Mouse (Mus musculus) kidney, postnatal 4 days (tissue): ENCODE results near the gene Atg16l1.

ENCODE experiments used
- DNase-seq, 2 experiments: peaks; one replicate each; pipeline ENCODE4 v3.0.0; 2021; ENCODE audit warnings: mixed read lengths in 2 of 2

The Atg16l1 gene

DNA sequence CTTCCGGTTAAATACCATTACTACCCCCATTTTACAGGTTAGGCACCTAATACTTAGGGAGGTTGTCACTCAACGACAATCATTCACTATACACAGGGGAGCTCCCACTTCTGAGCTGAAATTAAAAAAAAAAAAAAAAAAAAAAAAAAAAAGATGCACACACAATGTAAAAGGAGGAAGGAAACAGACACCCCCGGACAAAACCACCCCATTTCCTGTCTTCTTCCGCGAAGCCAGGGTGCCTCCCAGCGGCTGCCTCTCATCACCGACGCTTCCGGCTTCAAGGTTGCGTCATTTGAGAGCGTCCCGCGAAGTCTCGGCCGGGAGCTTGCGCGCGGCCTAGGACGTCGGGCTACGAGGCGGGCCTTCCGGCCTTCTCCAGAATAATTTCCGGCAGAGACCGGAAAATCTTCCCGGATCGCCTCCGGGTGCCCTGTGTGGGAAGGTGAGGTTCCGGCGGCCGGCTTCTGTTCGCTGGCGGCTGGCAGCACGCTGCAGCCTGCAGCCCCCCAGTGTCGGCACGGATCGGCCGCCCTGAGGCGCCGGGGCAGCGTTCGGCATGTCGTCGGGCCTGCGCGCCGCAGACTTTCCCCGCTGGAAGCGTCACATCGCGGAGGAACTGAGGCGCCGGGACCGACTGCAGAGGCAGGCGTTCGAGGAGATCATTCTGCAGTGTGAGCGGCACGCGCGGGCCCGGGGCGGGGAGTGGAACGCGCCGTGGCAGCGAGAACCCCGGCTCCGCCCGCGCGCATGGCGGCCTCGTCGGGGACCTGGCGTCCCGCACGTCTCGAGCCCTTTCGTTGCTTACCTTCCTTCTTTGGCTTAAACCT lies at the start of gene Atg16l1:
TSS of gene Atg16l1 (plus strand) at position 230 of the 830 bp plus-strand sequence.
- DNase-seq, result peak; percentile 94 to 96

DNA sequence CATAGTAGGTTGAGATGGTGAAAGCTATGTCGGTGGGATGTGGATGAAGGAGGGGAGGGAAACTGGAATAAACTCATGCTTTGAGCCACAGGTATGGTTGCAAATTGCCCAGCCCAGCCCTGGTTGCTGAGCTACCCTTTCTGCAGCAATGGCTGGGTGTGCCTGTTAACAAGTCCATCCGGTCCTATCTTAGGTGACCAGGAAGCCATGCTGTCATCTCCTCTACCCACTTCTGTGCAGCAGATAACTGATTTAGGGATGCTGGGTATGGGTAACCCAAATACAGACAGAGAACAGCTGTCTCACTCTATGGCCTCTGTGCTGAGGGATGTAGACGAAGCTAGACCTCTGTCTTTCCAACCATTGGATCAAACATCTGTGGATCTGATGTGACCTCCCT lies 49.3 kb upstream of the Atg16l1 start:
- DNase-seq, result no peak

DNA sequence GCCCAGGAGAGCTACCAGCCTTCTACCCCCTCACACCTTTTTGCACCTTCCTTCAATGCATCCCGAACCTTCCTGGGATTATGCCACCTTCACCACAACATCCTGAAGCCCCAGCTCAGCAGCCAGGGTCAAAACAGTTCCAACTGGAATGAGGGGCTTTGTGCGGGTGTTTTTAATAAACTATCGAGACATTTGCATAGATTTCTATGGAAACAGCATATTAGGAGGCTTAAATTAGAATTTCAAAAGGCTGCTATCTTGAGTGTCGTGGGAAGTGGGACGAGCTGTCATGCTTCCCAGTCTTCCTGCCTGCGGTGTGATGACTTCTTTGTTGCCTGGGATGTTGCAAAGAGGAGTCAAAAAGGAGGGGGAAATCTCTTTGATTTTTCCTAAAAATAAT lies 46.6 kb upstream of the Atg16l1 start:
- DNase-seq, result no peak

DNA sequence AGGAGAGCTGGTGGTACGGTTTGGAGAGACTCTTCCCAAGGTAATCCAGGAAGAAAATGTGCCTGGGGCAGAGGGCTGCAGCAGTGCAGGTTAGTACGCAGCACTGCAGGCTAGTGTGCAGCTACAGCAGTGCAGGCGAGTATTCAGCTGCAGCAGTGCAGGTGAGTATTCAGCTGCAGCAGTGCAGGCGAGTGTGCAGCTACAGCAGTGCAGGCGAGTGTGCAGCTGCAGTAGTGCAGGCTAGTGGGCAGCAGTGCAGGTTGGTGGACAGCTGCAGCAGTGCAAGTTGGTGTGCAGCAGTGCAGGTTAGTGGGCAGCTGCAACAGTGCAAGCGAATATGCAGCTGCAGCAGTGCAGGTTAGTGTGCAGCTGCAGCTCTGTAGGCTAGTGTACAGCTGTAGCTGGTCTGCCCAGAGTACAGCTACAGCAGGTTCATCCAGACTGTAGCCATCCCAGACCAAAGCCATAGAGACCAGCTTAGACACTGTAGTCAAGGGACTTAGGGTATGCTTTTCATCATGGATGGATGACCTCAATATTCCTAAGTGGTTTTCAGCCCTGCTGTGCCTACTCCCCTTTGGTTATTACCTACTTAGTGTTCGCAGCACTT lies 45.9 kb upstream of the Atg16l1 start:
- no peak for DNase-seq

DNA sequence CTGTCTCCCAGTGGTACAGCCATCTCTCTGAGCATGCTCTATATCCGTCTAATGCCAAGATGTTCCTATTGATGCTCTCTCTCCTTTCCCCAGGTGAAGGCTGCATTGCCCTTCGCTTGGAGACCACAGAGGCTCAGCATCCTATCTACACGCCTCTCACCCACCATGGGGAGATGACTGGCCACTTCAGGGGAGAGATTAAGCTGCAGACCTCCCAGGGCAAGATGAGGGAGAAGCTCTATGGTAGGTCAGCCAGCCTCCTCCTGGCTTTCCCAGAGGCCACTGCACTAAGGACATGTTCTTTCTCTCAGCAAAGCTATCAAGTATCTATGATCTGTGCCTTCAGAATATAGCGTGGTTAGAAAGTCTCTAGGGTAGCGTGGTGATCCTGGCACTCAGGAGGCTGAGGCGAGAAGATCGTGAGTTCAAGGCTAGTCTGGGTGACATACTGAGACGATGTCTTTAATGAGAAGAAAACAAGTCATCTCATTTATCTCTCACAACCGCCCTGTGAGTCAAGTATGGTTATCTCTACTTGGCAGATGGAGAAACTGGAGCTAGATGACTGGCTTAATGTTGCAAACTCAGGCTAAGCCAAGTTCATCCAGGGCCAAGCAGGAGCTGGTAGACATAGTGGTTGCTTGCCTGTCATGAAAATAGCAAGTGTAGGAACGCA lies 43.6 kb upstream of the Atg16l1 start:
- DNase-seq, result no peak

DNA sequence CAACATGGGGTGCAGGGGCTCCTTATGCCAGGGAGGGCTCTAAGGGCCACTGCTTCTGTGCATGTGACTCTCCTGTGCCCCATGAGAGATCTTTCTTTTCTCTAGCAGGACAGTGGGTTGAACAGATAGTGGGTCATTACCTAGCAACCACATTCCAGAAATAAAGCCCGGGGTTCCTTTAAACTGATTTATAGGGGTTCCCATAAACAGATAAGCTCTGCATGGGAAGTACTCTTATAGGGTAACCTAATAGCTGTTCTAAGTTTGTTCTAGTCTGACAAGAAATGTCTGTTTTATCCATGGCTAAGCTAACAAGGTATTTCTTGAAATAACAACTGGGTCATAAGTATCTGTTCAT lies 43.1 kb upstream of the Atg16l1 start:
- DNase-seq, result no peak

DNA sequence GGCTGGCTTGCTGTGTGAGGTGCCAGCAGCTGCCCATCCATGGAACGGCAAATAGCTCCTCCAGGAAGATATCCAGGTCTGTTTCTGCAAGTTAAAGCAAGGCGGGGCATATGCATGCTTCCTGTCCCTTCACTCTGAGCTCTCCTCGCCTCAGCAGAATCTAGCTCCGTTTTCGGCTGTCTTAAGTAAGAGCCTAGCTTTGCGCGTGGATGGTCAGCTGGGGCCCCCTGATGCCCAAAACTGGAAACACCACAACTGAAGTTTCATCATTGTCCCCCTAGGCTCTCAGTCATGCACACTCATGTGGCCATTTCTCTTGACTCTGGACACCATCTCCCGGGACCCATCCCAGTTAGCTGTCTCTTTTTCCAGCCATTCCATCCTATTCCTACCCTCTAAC lies 34.3 kb upstream of the Atg16l1 start:
- peak; percentile 66 to 74 for DNase-seq

DNA sequence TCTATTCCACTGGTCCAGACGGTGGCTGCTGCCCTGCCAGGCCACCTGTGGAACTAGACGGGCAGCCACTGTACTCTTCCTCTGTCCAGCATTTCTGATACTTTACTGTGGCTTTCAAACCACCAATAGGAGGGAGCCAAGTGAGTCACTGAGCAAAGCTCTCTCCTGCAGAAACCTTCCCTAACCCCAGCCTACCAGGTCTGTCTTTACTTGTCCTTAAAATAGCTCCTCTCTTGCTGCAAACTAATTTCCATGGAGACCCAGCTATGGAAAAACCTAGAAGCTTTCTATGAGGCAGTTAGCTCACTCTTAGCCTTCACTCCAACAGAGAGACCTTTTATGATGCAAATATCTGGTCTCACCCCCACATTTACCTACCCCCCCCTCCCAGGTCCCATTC lies 33.6 kb upstream of the Atg16l1 start:
- no peak for DNase-seq

DNA sequence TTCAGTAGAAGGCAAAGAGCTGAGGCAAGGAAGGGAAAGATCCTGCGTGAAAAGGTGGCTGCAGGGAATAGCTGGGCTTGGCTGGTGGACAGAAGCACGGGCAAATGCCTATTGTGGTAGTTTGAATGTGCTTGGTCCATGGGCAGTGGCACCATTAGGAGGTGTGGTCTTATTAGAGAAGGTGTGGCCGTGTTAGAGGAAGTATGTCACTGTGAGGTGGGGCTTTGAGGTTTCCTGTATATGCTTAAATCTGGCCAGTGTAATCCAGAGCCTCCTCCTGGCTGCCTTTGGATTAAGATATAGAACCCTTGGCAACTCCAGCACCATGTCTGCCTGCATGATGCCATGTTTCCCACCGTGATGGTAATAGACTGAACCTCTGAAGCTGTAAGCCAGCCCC lies 32.3 kb upstream of the Atg16l1 start:
- no peak for DNase-seq

DNA sequence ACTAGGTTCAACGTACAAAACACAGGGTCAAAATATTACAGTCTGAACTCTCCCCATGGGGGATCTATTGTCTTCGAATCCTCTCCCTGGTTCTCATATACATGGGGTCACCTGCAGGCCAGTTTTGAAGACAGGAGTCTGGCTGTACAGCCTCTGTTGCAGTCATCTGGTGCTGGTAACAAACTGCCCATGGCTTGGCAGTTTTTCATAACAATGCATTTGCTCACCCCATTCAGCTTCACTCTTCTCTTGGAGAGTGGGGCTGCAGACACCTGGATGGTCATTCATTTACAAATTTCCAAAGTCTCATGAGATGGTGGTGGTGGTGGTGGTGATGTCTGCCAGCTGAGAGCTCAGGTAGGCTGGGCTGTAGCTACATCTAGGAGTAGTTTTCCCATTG lies 26.6 kb upstream of the Atg16l1 start:
- DNase-seq, result no peak

DNA sequence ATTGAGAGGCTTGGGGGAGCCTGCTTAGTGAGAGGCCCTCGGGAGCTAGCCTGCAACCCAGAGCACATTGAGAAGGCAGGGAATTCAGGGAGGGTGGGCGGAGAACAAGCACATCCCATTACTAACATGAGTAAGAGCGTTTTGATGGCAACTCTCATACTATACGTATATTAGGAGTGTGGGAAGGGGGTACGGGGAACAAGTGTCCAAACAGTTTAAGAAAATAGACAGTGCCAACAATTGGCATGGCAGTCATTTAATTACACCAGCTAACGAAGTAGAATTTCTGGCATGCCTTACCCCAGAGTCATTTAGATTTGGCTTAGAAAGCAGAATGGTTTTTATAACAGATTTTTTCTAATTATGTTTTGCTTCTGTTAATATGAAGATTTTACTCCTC lies 25.8 kb upstream of the Atg16l1 start:
- no peak for DNase-seq

DNA sequence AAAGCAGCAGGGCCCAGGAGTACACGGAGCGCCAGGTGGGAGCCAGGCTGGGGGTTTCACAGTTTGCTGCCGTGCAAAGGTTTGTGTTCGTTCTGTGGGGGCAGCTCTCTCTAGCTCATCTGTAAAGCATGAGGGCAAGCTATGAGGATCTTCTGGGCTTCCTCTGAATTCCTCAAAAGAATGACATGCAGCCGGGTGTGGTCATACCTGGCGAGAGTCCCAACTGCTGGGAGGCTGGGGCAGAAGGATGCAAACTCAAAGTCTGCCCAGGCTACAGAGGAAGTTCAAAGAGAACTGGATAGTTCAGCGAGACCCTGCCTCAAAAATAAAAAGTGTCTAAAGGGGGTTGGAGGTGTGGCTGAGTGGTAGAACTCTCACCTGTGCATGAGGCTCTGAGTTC lies 25.4 kb upstream of the Atg16l1 start:
- no peak for DNase-seq

DNA sequence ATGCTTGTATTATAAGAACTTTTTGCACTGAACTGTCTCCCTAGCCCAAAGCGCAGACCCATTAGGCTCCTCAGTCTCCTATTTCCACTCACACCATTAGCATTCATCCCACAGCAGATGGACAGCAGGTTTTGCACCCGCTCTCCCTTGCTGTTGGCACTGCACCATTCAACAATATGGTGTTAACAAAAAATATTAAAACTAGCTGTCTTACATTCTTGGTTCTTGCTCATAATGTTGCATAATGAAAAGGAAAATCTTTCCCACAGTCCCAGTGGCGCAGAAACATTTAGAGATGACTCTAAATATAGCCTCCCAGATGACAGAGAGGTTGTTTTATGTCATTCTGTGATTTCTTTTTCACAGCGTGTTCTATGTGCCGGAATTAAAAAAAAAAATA lies 22.5 kb upstream of the Atg16l1 start:
- no peak for DNase-seq

DNA sequence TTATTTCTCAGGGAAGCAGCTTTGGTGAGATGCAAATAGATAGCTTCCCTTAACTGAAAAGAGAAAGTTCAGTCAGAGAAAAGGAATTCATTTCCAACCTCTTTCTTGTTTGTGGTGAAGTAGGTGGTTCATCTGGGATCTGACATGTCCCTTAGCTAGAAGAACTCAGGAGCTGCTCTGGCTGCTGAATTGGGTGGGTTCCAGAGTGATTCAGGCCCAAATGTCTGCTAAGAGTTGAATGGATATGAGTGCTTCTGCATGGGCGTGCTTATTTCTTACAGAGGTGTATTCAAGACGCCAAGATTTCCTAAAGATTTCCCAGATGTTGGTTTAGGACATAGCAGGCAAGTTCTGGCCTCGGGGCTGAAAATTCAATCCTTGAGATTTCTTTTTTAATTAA lies 21.5 kb upstream of the Atg16l1 start:
- no peak for DNase-seq

DNA sequence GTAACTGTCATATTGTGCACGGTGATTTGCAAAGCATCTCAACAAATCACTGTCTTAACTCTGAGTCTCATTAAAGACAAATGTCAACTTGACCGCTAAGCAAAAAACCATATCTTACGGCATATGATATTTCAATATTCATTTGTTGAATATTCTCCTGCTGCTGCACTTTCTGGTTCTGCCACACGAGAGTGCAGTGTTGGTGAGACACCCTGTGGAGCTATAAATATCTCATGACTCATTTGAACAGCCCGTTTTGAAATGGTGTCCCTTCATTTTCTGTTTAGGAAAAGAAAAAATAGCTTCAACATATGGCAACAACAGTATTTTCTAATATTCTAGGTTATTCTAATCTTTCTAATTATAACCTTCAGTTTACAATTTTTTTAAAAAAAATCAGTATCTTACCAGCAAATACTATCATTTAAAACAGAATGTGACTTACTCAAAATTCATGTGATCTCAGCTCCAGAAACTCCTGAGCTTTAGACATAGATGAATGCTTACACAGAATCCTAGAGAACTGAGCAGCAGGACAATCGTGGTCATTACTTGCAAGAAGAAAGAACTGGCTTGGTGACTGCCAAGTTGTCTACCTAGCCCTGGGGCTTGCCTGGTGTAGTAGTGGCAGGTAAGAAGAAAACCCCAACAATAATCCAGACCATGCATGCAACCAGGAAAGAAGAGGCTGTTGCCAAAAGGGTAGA lies 14.9 kb upstream of the Atg16l1 start:
- DNase-seq, result no peak

DNA sequence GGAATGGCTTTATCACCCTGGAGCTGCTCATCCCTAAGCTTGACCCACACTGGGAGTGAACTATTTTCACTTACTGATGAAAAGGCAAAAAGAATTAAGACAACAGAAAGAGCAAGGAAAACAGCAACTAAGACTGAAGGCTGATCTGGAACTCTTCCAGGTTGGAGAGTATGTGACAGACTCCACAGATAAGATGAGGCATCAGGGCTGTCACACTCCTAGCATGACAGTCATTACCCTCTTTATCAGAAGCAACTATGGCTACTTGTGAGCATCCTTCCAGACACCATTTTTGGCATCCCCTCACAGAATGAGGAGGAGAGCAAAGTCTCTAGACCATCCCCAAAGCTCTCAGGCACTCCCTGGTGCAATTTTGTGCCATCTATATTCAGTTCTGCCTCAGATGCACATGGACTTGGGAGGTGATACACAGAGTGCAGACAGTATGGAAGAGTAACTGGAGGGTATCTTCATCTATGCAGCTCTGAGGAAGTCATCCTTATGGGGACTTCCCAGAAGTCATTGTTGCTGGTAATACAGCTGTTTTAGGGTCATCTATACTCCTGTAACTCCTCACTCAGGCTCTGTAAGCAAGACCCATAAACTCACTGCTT lies 6.2 kb upstream of the Atg16l1 start:
- no peak for DNase-seq

DNA sequence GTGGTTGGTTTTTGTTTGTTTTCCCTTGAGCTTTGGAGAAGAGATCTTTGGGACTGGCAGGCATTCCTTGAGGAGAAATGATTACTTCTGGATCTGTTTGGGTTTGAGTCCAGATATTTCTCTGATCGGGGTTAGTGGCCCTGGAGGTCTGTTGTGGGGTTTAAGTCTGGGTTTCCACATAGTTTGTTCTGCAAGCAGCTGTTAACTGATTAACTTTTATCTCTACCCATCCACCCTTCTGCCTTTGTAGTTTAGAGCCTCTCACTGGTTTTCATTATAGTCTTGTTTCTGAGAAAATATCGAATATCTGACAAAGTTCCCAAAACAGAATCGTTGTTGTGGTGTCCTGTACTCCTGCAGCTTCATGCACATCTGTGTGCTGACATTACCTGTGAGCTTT lies 8.2 kb downstream of the Atg16l1 start:
- no peak for DNase-seq

DNA sequence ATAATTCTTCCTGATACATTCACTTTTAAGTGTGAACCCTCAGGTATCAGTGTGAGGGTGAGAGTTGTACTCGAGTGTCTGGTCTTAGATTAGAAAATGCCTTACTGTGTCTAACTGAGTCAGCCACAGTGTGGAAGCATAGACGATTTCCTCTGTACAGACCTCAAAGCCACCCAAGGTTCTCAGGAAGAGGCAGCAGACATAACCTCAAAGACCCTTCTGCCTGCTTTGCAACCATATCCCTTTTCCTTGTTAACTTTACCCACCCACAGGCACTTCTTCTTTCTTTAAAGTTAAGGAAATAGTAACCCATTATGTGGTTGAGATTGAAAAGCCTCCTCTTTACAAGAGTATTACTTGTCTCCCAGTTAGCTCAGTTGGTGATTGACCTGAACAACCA lies 10.1 kb downstream of the Atg16l1 start:
- no peak for DNase-seq

DNA sequence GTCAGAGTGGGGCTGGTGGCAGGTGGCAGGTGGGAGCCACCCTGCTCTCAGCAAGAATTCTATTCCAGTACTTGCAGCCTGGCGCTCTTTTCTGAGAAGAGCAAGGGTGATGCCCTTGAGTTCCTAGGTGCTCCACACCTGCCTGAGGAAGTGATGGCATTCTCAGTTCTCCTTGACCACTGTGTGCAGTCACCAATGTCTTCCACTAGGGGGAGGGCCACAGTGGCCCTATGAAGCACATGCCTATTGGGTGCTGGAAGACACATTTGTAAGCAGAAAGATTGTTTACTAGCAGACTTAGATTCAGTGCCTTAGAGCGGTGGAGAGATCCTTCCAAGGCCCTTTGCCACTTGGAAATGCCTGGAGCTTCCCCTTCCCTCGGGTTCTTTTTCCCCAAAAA lies 10.6 kb downstream of the Atg16l1 start:
- peak; percentile 24 to 25 for DNase-seq

DNA sequence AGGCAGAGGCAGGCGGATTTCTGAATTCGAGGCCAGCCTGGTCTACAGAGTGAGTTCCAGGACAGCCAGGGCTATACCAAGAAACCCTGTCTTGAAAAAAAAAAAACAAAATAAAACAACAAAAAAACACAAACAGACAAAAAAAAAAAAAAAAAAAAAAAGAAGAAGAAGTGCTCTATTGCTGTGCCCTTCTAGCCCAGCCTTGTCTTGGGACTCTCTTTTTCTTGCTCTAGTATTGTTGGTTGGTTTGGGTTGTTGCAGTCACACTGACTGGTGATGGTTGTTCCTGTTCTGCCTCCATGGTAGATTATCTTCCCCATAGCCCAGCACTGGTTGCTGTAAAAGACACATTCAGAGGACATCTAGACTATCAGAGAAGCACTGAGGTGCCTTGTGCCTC lies 13.6 kb downstream of the Atg16l1 start:
- no peak for DNase-seq

DNA sequence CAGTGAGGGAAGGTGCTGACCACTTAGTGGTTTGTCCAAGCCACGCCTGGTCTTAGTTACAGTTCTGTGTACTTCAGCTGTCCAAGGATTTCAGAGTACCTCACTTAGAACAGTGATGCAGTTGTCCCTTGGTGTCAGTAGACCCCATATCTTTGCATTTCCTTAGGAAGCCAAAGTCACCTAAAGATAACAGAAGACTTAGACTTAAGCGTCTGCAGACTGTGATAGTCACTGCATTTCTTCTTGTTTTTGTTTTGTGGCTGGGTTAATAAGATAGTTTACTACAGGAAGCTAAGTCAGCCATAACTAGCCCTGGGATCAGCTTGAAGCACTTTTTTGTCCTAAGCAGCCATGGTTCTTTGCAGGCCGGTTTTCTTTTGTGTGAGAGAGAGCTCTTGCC lies 14.8 kb downstream of the Atg16l1 start:
- no peak for DNase-seq

DNA sequence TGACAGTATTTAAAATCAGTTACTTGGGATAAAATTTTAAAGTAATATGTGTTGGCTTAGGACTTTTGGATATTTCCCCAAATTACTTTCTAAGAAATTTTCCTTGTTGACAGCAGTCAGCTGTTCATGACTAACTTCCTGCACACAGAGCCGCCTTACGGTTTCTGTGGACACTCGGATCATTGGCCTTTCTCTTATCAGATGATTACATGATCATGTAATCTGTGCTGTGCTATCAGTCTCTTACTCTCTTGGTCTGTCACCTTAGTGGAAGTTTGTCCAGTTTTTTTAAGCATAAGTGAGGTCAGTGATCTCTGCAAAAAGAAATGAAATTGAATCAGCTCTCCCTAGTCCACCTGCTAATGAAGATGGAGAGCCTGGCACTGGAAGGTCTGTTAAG lies 16.1 kb downstream of the Atg16l1 start:
- DNase-seq, result no peak

DNA sequence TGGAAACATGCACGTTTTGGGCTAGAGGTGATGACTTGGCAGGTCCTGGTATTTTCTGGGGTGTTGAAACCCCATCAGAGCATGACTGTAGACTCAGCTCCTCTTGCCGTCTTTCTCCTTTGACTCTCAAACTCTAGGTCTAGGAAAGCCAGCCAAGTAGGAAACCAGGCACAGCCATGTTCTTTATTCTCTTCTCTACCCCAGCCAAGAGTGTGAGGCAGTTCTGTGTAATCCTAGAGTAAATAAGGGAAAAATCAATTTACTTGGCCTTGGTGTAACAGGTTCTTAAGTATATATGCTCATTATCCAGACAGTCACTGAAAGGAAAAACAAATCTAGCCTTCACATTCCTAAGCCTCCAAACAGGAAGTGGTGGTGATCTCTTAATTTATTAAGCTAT lies 17.7 kb downstream of the Atg16l1 start:
- DNase-seq, result no peak
